Mouse (Mus musculus): ENCODE results near the gene Nod1. TPM values are rescaled to one million over a fixed set of nuclear protein-coding genes. Genes with fewer than 3 reads are reported as not detected.

Gene Nod1
- polyA plus RNA-seq, 1 experiment: 9.4 TPM

- no peak overlapping the region for H3K27ac ChIP-seq (ENCODE audit: insufficient read depth, low read length)
- no peaks in the 10 kb centered on the region for H3K9me3 ChIP-seq (replicated peaks; ENCODE audit: control insufficient read depth, insufficient read depth, low read length, poor library complexity, severe bottlenecking)
- H3K36me3 ChIP-seq (ENCODE audit: control insufficient read depth, insufficient read depth, low read length, poor library complexity, severe bottlenecking): no peaks in the 10 kb centered on the region
- no peak overlapping the region for H3K9ac ChIP-seq (ENCODE audit: low read depth, poor library complexity, severe bottlenecking)
- no peaks in the 10 kb centered on the region for H3K27me3 ChIP-seq (ENCODE audit: control insufficient read depth, insufficient read depth, low read length, poor library complexity, severe bottlenecking)
- H3K4me1 ChIP-seq (ENCODE audit: control insufficient read depth, insufficient read depth, low read length): peaks cover 5% of the 10 kb centered on the region
- TF ChIP-seq EP300 (IDR thresholded peaks at IDR 0.05; ENCODE audit: insufficient read depth, low read depth, low read length) (no peak), POLR2A (IDR thresholded peaks at IDR 0.05; ENCODE audit: insufficient read depth, low read length) (no peak), CTCF (IDR thresholded peaks at IDR 0.05; ENCODE audit: low read depth, low read length) (no peak)
- H3K4me3 ChIP-seq (ENCODE audit: low read depth, low read length): no peak overlapping the region
Observed at GRCm38 (mm10) chr6:54972929-54973211, 458 bp upstream of the Nod1 start.

GRCm38 (mm10) chr6:54971731-54972110 is 691 bp downstream of the Nod1 start:
- Histone ChIP-seq H3K9ac (ENCODE audit: low read depth, poor library complexity, severe bottlenecking) (peak overlapping the region; percentile 62), H3K27ac (ENCODE audit: insufficient read depth, low read length) (no peak overlapping the region), H3K4me3 (ENCODE audit: low read depth, low read length) (peak overlapping the region; percentile 66), H3K4me1 (ENCODE audit: control insufficient read depth, insufficient read depth, low read length) (peaks cover 5% of the 10 kb centered on the region), H3K36me3 (ENCODE audit: control insufficient read depth, insufficient read depth, low read length, poor library complexity, severe bottlenecking) (no peaks in the 10 kb centered on the region), H3K27me3 (ENCODE audit: control insufficient read depth, insufficient read depth, low read length, poor library complexity, severe bottlenecking) (no peaks in the 10 kb centered on the region), H3K9me3 (replicated peaks; ENCODE audit: control insufficient read depth, insufficient read depth, low read length, poor library complexity, severe bottlenecking) (no peaks in the 10 kb centered on the region)
- TF ChIP-seq CTCF (IDR thresholded peaks at IDR 0.05; ENCODE audit: low read depth, low read length) (no peak), EP300 (IDR thresholded peaks at IDR 0.05; ENCODE audit: insufficient read depth, low read depth, low read length) (no peak)

GRCm38 (mm10) chr6:54970506-54970905 is 1.9 kb downstream of the Nod1 start:
- no peak overlapping the region for H3K27ac ChIP-seq (ENCODE audit: insufficient read depth, low read length)
- H3K4me3 ChIP-seq (ENCODE audit: low read depth, low read length): no peak overlapping the region
- H3K27me3 ChIP-seq (ENCODE audit: control insufficient read depth, insufficient read depth, low read length, poor library complexity, severe bottlenecking): no peaks in the 10 kb centered on the region
- H3K9me3 ChIP-seq (replicated peaks; ENCODE audit: control insufficient read depth, insufficient read depth, low read length, poor library complexity, severe bottlenecking): no peaks in the 10 kb centered on the region
- H3K36me3 ChIP-seq (ENCODE audit: control insufficient read depth, insufficient read depth, low read length, poor library complexity, severe bottlenecking): no peaks in the 10 kb centered on the region
- no peak for TF ChIP-seq CTCF (IDR thresholded peaks at IDR 0.05; ENCODE audit: low read depth, low read length)
- TF ChIP-seq EP300 (IDR thresholded peaks at IDR 0.05; ENCODE audit: insufficient read depth, low read depth, low read length): no peak
- TF ChIP-seq POLR2A (IDR thresholded peaks at IDR 0.05; ENCODE audit: insufficient read depth, low read length): no peak
- H3K4me1 ChIP-seq (ENCODE audit: control insufficient read depth, insufficient read depth, low read length): peaks cover 7% of the 10 kb centered on the region
- no peak overlapping the region for H3K9ac ChIP-seq (ENCODE audit: low read depth, poor library complexity, severe bottlenecking)

- TF ChIP-seq POLR2A (IDR thresholded peaks at IDR 0.05; ENCODE audit: insufficient read depth, low read length) (no peak), EP300 (IDR thresholded peaks at IDR 0.05; ENCODE audit: insufficient read depth, low read depth, low read length) (no peak), CTCF (IDR thresholded peaks at IDR 0.05; ENCODE audit: low read depth, low read length) (no peak)
- no peaks in the 10 kb centered on the region for H3K9me3 ChIP-seq (replicated peaks; ENCODE audit: control insufficient read depth, insufficient read depth, low read length, poor library complexity, severe bottlenecking)
- no peak overlapping the region for H3K27ac ChIP-seq (ENCODE audit: insufficient read depth, low read length)
- H3K9ac ChIP-seq (ENCODE audit: low read depth, poor library complexity, severe bottlenecking): no peak overlapping the region
- H3K27me3 ChIP-seq (ENCODE audit: control insufficient read depth, insufficient read depth, low read length, poor library complexity, severe bottlenecking): no peaks in the 10 kb centered on the region
- H3K36me3 ChIP-seq (ENCODE audit: control insufficient read depth, insufficient read depth, low read length, poor library complexity, severe bottlenecking): no peaks in the 10 kb centered on the region
- no peak overlapping the region for H3K4me3 ChIP-seq (ENCODE audit: low read depth, low read length)
- peaks cover 7% of the 10 kb centered on the region for H3K4me1 ChIP-seq (ENCODE audit: control insufficient read depth, insufficient read depth, low read length)
Observed at GRCm38 (mm10) chr6:54969801-54970200, 2.6 kb downstream of the Nod1 start.

GRCm38 (mm10) chr6:54967591-54967990 is 4.8 kb downstream of the Nod1 start:
- H3K9me3 ChIP-seq (replicated peaks; ENCODE audit: control insufficient read depth, insufficient read depth, low read length, poor library complexity, severe bottlenecking): no peaks in the 10 kb centered on the region; the same call in 1 of the 2 replicates
- peaks cover 6% of the 10 kb centered on the region for H3K4me1 ChIP-seq (ENCODE audit: control insufficient read depth, insufficient read depth, low read length)
- peak overlapping the region; percentile 61 for H3K27ac ChIP-seq (ENCODE audit: insufficient read depth, low read length)
- TF ChIP-seq EP300 (IDR thresholded peaks at IDR 0.05; ENCODE audit: insufficient read depth, low read depth, low read length): 0 out of 2 replicates have a peak, but pooled peaks have one; percentile 46
- TF ChIP-seq POLR2A (IDR thresholded peaks at IDR 0.05; ENCODE audit: insufficient read depth, low read length): no peak
- H3K4me3 ChIP-seq (ENCODE audit: low read depth, low read length): peak overlapping the region; percentile 31
- H3K36me3 ChIP-seq (ENCODE audit: control insufficient read depth, insufficient read depth, low read length, poor library complexity, severe bottlenecking): no peaks in the 10 kb centered on the region
- no peaks in the 10 kb centered on the region for H3K27me3 ChIP-seq (ENCODE audit: control insufficient read depth, insufficient read depth, low read length, poor library complexity, severe bottlenecking)
- H3K9ac ChIP-seq (ENCODE audit: low read depth, poor library complexity, severe bottlenecking): no peak overlapping the region

- H3K36me3 ChIP-seq (ENCODE audit: control insufficient read depth, insufficient read depth, low read length, poor library complexity, severe bottlenecking): no peaks in the 10 kb centered on the region
- H3K27me3 ChIP-seq (ENCODE audit: control insufficient read depth, insufficient read depth, low read length, poor library complexity, severe bottlenecking): no peaks in the 10 kb centered on the region
- TF ChIP-seq CTCF (IDR thresholded peaks at IDR 0.05; ENCODE audit: low read depth, low read length) (no peak), EP300 (IDR thresholded peaks at IDR 0.05; ENCODE audit: insufficient read depth, low read depth, low read length) (no peak)
- H3K4me3 ChIP-seq (ENCODE audit: low read depth, low read length): no peak overlapping the region
- H3K9ac ChIP-seq (ENCODE audit: low read depth, poor library complexity, severe bottlenecking): peak overlapping the region; percentile 62; the same call in 1 of the 2 replicates
- H3K27ac ChIP-seq (ENCODE audit: insufficient read depth, low read length): peak overlapping the region; percentile 99
- H3K4me1 ChIP-seq (ENCODE audit: control insufficient read depth, insufficient read depth, low read length): peaks cover 8% of the 10 kb centered on the region
- no peaks in the 10 kb centered on the region; the same call in 1 of the 2 replicates for H3K9me3 ChIP-seq (replicated peaks; ENCODE audit: control insufficient read depth, insufficient read depth, low read length, poor library complexity, severe bottlenecking)
Observed at GRCm38 (mm10) chr6:54965234-54965633, 7.2 kb downstream of the Nod1 start.
